15 mouse cellular contexts compared by ENCODE assay signal in genomic region chr16:75362095-75362494, GRCm38 (mm10).
A peak's percentile ranks its signal among the peaks of the same experiment; 100 is the strongest.
DNase-seq lines count a peak whose midpoint lies in the region; ATAC-seq and TF ChIP-seq lines count a peak whose summit lies in the region.
"Had no signal": no experiment of that assay in that cellular context is flagged by ENCODE, and none has a peak within 500 bp of the region (broad histone marks: within the 10 kb centered on the region; RNA-seq: fewer than 3 reads in every experiment).

No protein-coding gene starts in this region.

- H3K27me3 ChIP-seq in intestine, postnatal 0 days (replicated peaks; ENCODE audit: control insufficient read depth, insufficient read depth, low read length), result no peaks in the 10 kb centered on the region
- H3K27me3 ChIP-seq in intestine, embryonic 15.5 days (replicated peaks), result no peaks in the 10 kb centered on the region
- no peaks in the 10 kb centered on the region for H3K27me3 ChIP-seq in midbrain, postnatal 0 days (ENCODE audit: insufficient read depth, low read length)
- no peaks in the 10 kb centered on the region for H3K27me3 ChIP-seq in midbrain, embryonic 13.5 days
- H3K27me3 ChIP-seq: heart, embryonic 12.5 days; hindbrain, embryonic 15.5 days; lung, embryonic 15.5 days had no signal

- no peak overlapping the region for H3K4me2 ChIP-seq in intestine, postnatal 0 days (replicated peaks; ENCODE audit: low read depth)
- no peak overlapping the region for H3K4me2 ChIP-seq in intestine, embryonic 15.5 days (replicated peaks)
- no peak overlapping the region for H3K4me2 ChIP-seq in midbrain, postnatal 0 days (ENCODE audit: low read depth, low read length, poor library complexity, severe bottlenecking)
- no peak overlapping the region for H3K4me2 ChIP-seq in midbrain, embryonic 13.5 days (replicated peaks)
- H3K4me2 ChIP-seq: heart, embryonic 12.5 days; hindbrain, embryonic 15.5 days; lung, embryonic 15.5 days had no signal

- DNase-seq in embryo, embryonic 10.5 days (ENCODE audit: low spot score), result peak; percentile 5
- no peak for DNase-seq in embryo, embryonic 10 days (ENCODE audit: low spot score)
- peak; percentile 68 for DNase-seq in midbrain, postnatal 0 days (ENCODE audit: low spot score)
- DNase-seq in telencephalon, adult 2 months (ENCODE audit: low read depth, low spot score), result peak; percentile 44
- DNase-seq in natural killer cell, adult 2 months (ENCODE audit: low spot score in 2 of 2), result no peak
- DNase-seq: B cell, adult 2 months; cerebellum, postnatal 25 days; left cerebral cortex, postnatal 4 days had no signal

- H3K9me3 ChIP-seq in intestine, postnatal 0 days (ENCODE audit: control insufficient read depth), result no peaks in the 10 kb centered on the region
- no peaks in the 10 kb centered on the region for H3K9me3 ChIP-seq in intestine, embryonic 15.5 days
- H3K9me3 ChIP-seq in midbrain, postnatal 0 days (ENCODE audit: low read length), result no peaks in the 10 kb centered on the region
- H3K9me3 ChIP-seq in midbrain, embryonic 13.5 days, result no peaks in the 10 kb centered on the region
- H3K9me3 ChIP-seq: heart, embryonic 12.5 days; hindbrain, embryonic 15.5 days; lung, embryonic 15.5 days; midbrain, embryonic 10.5 days had no signal

- peak; percentile 57 for TF ChIP-seq CTCF in intestine, postnatal 0 days (IDR thresholded peaks at IDR 0.05; ENCODE audit: low read depth)
- TF ChIP-seq CTCF in midbrain, postnatal 0 days (IDR thresholded peaks at IDR 0.05), result peak; percentile 85

- ATAC-seq in intestine, postnatal 0 days, result no peak
- no peak for ATAC-seq in intestine, embryonic 15.5 days
- ATAC-seq in midbrain, postnatal 0 days (ENCODE audit: low FRiP score), result no peak
- ATAC-seq in midbrain, embryonic 13.5 days, result no peak

- no peak overlapping the region for H3K9ac ChIP-seq in intestine, postnatal 0 days (ENCODE audit: low read depth, low read length)
- H3K9ac ChIP-seq in intestine, embryonic 15.5 days, result no peak overlapping the region
- no peak overlapping the region for H3K9ac ChIP-seq in midbrain, postnatal 0 days (replicated peaks; ENCODE audit: low read length, poor library complexity, severe bottlenecking)
- no peak overlapping the region for H3K9ac ChIP-seq in midbrain, embryonic 13.5 days (replicated peaks)
- H3K9ac ChIP-seq: heart, embryonic 12.5 days; hindbrain, embryonic 15.5 days; lung, embryonic 15.5 days had no signal

- no peaks in the 10 kb centered on the region for H3K36me3 ChIP-seq in intestine, postnatal 0 days (ENCODE audit: control insufficient read depth, insufficient read depth)
- no peaks in the 10 kb centered on the region for H3K36me3 ChIP-seq in intestine, embryonic 15.5 days
- no peaks in the 10 kb centered on the region for H3K36me3 ChIP-seq in midbrain, postnatal 0 days (ENCODE audit: insufficient read depth, low read length)
- H3K36me3 ChIP-seq in midbrain, embryonic 13.5 days, result no peaks in the 10 kb centered on the region
- H3K36me3 ChIP-seq: heart, embryonic 12.5 days; hindbrain, embryonic 15.5 days; lung, embryonic 15.5 days; midbrain, embryonic 10.5 days had no signal

- H3K27ac ChIP-seq in intestine, postnatal 0 days (ENCODE audit: low read depth, low read length), result no peak overlapping the region
- no peak overlapping the region for H3K27ac ChIP-seq in intestine, embryonic 15.5 days
- H3K27ac ChIP-seq in midbrain, postnatal 0 days (ENCODE audit: low read depth, low read length), result no peak overlapping the region
- no peak overlapping the region for H3K27ac ChIP-seq in midbrain, embryonic 13.5 days
- H3K27ac ChIP-seq: hindbrain, embryonic 15.5 days; lung, embryonic 15.5 days; midbrain, embryonic 10.5 days had no signal

- no peaks in the 10 kb centered on the region for H3K4me1 ChIP-seq in intestine, postnatal 0 days (replicated peaks; ENCODE audit: control insufficient read depth, insufficient read depth, low read length)
- H3K4me1 ChIP-seq in intestine, embryonic 15.5 days (replicated peaks), result no peaks in the 10 kb centered on the region
- H3K4me1 ChIP-seq in midbrain, postnatal 0 days (ENCODE audit: insufficient read depth, low read length), result no peaks in the 10 kb centered on the region; the same call in 1 of the 2 replicates
- peaks cover 7% of the 10 kb centered on the region for H3K4me1 ChIP-seq in midbrain, embryonic 13.5 days (replicated peaks)
- H3K4me1 ChIP-seq: heart, embryonic 12.5 days; lung, embryonic 15.5 days had no signal

- WGBS in intestine, postnatal 0 days, result 70% methylated on average over 4 of the region's 4 CpGs
- WGBS in intestine, embryonic 15.5 days, result 77% methylated on average over 4 of the region's 4 CpGs
- 77% methylated on average over 4 of the region's 4 CpGs for WGBS in midbrain, postnatal 0 days
- 81% methylated on average over 4 of the region's 4 CpGs for WGBS in midbrain, embryonic 13.5 days

- no peak overlapping the region for H3K4me3 ChIP-seq in intestine, postnatal 0 days (ENCODE audit: low read depth, low read length)
- no peak overlapping the region for H3K4me3 ChIP-seq in intestine, embryonic 15.5 days (replicated peaks)
- H3K4me3 ChIP-seq in midbrain, postnatal 0 days (ENCODE audit: low read depth, low read length), result no peak overlapping the region
- H3K4me3 ChIP-seq in midbrain, embryonic 13.5 days (replicated peaks), result no peak overlapping the region
- H3K4me3 ChIP-seq: heart, embryonic 12.5 days; hindbrain, embryonic 15.5 days; lung, embryonic 15.5 days; midbrain, embryonic 10.5 days had no signal

Comparison
In these comparisons a context has a peak if more than half of its experiments do, and no peak if none do; other contexts are left out.
1. DNase-seq: peak in embryo, embryonic 10.5 days (single experiment), midbrain, postnatal 0 days (single experiment) and telencephalon, adult 2 months (single experiment); none in embryo, embryonic 10 days (single experiment) and natural killer cell, adult 2 months (0 of 2).